Mouse (Mus musculus): Measurements from ENCODE around the gene Nup155. TPM values are rescaled to one million over a fixed set of nuclear protein-coding genes. Genes with fewer than 3 reads are reported as not detected.

Nup155 gene
- polyA plus RNA-seq, 1 experiment from 2014 or later = 11.4 TPM

GRCm38 (mm10) chr15:8108360-8108965, 610 bp upstream of the Nup155 start:
- peaks cover 17% of the 10 kb centered on the region for H3K36me3 ChIP-seq
- WGBS = 57% methylated on average over 19 of the region's 19 CpGs
- peak; percentile 78 for ATAC-seq (ENCODE audit: low FRiP score)
- peak overlapping the region; percentile 79 for H3K4me2 ChIP-seq
- peaks cover 26% of the 10 kb centered on the region for H3K4me1 ChIP-seq (replicated peaks)
- no peaks in the 10 kb centered on the region for H3K27me3 ChIP-seq
- peak overlapping the region; percentile 85 for H3K27ac ChIP-seq
- H3K4me3 ChIP-seq = peak overlapping the region; percentile 84
- peak overlapping the region; percentile 68 for H3K9ac ChIP-seq
- H3K9me3 ChIP-seq = no peaks in the 10 kb centered on the region

- no peak for ATAC-seq (ENCODE audit: low FRiP score)
- H3K36me3 ChIP-seq = peaks cover 24% of the 10 kb centered on the region
- H3K4me3 ChIP-seq = peak overlapping the region; percentile 84
- H3K9ac ChIP-seq = peak overlapping the region; percentile 81
- 7% methylated on average over 8 of the region's 8 CpGs for WGBS
- no peak overlapping the region for H3K27ac ChIP-seq
- no peaks in the 10 kb centered on the region for H3K9me3 ChIP-seq
- H3K4me2 ChIP-seq = peak overlapping the region; percentile 79
- peaks cover 26% of the 10 kb centered on the region for H3K4me1 ChIP-seq (replicated peaks)
- H3K27me3 ChIP-seq = no peaks in the 10 kb centered on the region
Observed at GRCm38 (mm10) chr15:8109782-8110181, 709 bp downstream of the Nup155 start.

- H3K27ac ChIP-seq = no peak overlapping the region
- no peak overlapping the region for H3K4me2 ChIP-seq
- H3K36me3 ChIP-seq = peaks cover 77% of the 10 kb centered on the region
- H3K9ac ChIP-seq = no peak overlapping the region
- no peak overlapping the region for H3K4me3 ChIP-seq
- no peak for ATAC-seq (ENCODE audit: low FRiP score)
- no peaks in the 10 kb centered on the region for H3K9me3 ChIP-seq
- H3K27me3 ChIP-seq = no peaks in the 10 kb centered on the region
- no peaks in the 10 kb centered on the region for H3K4me1 ChIP-seq (replicated peaks)
- WGBS = 84% methylated on average over 1 of the region's 1 CpGs
Observed at GRCm38 (mm10) chr15:8129281-8129680, 20.2 kb downstream of the Nup155 start.

- 94% methylated on average over 3 of the region's 3 CpGs for WGBS
- Histone ChIP-seq H3K4me3 (no peak overlapping the region), H3K4me1 (replicated peaks) (no peaks in the 10 kb centered on the region), H3K9me3 (no peaks in the 10 kb centered on the region), H3K9ac (no peak overlapping the region), H3K27me3 (no peaks in the 10 kb centered on the region), H3K36me3 (peaks cover 90% of the 10 kb centered on the region), H3K4me2 (no peak overlapping the region), H3K27ac (no peak overlapping the region)
- no peak for ATAC-seq (ENCODE audit: low FRiP score)
Observed at GRCm38 (mm10) chr15:8131268-8131667, 22.2 kb downstream of the Nup155 start.

- Histone ChIP-seq H3K9ac (no peak overlapping the region), H3K4me3 (no peak overlapping the region), H3K27me3 (no peaks in the 10 kb centered on the region), H3K27ac (no peak overlapping the region), H3K4me2 (no peak overlapping the region), H3K4me1 (replicated peaks) (no peaks in the 10 kb centered on the region), H3K36me3 (peaks cover 90% of the 10 kb centered on the region), H3K9me3 (no peaks in the 10 kb centered on the region)
- ATAC-seq (ENCODE audit: low FRiP score) = no peak
Observed at GRCm38 (mm10) chr15:8131761-8132160, 22.7 kb downstream of the Nup155 start.

GRCm38 (mm10) chr15:8135606-8136005, 26.5 kb downstream of the Nup155 start:
- H3K4me3 ChIP-seq = no peak overlapping the region
- H3K4me1 ChIP-seq (replicated peaks) = no peaks in the 10 kb centered on the region
- H3K4me2 ChIP-seq = no peak overlapping the region
- 99% methylated on average over 5 of the region's 5 CpGs for WGBS
- H3K36me3 ChIP-seq = peaks cover 90% of the 10 kb centered on the region
- no peak overlapping the region for H3K9ac ChIP-seq
- no peak for ATAC-seq (ENCODE audit: low FRiP score)
- H3K9me3 ChIP-seq = no peaks in the 10 kb centered on the region
- H3K27me3 ChIP-seq = no peaks in the 10 kb centered on the region
- H3K27ac ChIP-seq = no peak overlapping the region

GRCm38 (mm10) chr15:8161841-8162240, 52.8 kb downstream of the Nup155 start:
- ATAC-seq (ENCODE audit: low FRiP score) = no peak
- H3K4me3 ChIP-seq = no peak overlapping the region
- H3K4me1 ChIP-seq (replicated peaks) = no peaks in the 10 kb centered on the region
- no peaks in the 10 kb centered on the region for H3K27me3 ChIP-seq
- no peaks in the 10 kb centered on the region for H3K9me3 ChIP-seq
- H3K9ac ChIP-seq = no peak overlapping the region
- peaks cover 46% of the 10 kb centered on the region for H3K36me3 ChIP-seq
- no peak overlapping the region for H3K27ac ChIP-seq
- no peak overlapping the region for H3K4me2 ChIP-seq
- WGBS = 92% methylated on average over 1 of the region's 1 CpGs

- peak within 1 kb of the TSS; percentile 97 for H3K27ac ChIP-seq
- no peaks in the 10 kb centered on the region for H3K27me3 ChIP-seq
- peak within 1 kb of the TSS; percentile 91 for H3K4me3 ChIP-seq
- H3K4me2 ChIP-seq = peak within 1 kb of the TSS; percentile 60
- H3K9ac ChIP-seq = peak within 1 kb of the TSS; percentile 97
- peaks cover 21% of the 10 kb centered on the region for H3K36me3 ChIP-seq
- peak; percentile 99 for ATAC-seq (ENCODE audit: low FRiP score)
- no peaks in the 10 kb centered on the region for H3K9me3 ChIP-seq
- under 1% methylated on average over 36 of the region's 47 CpGs for WGBS
- peaks cover 15% of the 10 kb centered on the region for H3K4me1 ChIP-seq (replicated peaks)
Observed at GRCm38 (mm10) chr15:8168591-8169265, 59.7 kb downstream of the Nup155 start, which contains the start of gene Cplane1. Gene Cplane1, plus strand, starts transcription at chr15:8169106.

GRCm38 (mm10) chr15:8169266-8169746, 60.2 kb downstream of the Nup155 start:
- under 1% methylated on average over 25 of the region's 25 CpGs for WGBS
- ATAC-seq (ENCODE audit: low FRiP score) = peak; percentile 88

GRCm38 (mm10) chr15:8189563-8189962, 80.5 kb downstream of the Nup155 start:
- WGBS = 97% methylated on average over 3 of the region's 3 CpGs
- ATAC-seq (ENCODE audit: low FRiP score) = no peak
- Histone ChIP-seq H3K9ac (no peak overlapping the region), H3K27ac (no peak overlapping the region), H3K27me3 (no peaks in the 10 kb centered on the region), H3K4me3 (no peak overlapping the region), H3K9me3 (no peaks in the 10 kb centered on the region), H3K4me1 (replicated peaks) (no peaks in the 10 kb centered on the region), H3K4me2 (no peak overlapping the region), H3K36me3 (peaks cover 80% of the 10 kb centered on the region)

More at GRCm38 (mm10) chr15:8169266-8169746, 60.2 kb downstream of the Nup155 start:
- Histone ChIP-seq H3K27me3 (no peaks in the 10 kb centered on the region), H3K27ac (peak overlapping the region; percentile 97), H3K9ac (peak overlapping the region; percentile 97), H3K4me1 (replicated peaks) (peaks cover 15% of the 10 kb centered on the region), H3K4me3 (peak overlapping the region; percentile 91), H3K9me3 (no peaks in the 10 kb centered on the region), H3K36me3 (peaks cover 26% of the 10 kb centered on the region), H3K4me2 (peak overlapping the region; percentile 60)

- H3K9me3 ChIP-seq = no peaks in the 10 kb centered on the region
- H3K36me3 ChIP-seq = peaks cover 86% of the 10 kb centered on the region
- no peaks in the 10 kb centered on the region for H3K4me1 ChIP-seq (replicated peaks)
- H3K4me2 ChIP-seq = no peak overlapping the region
- no peaks in the 10 kb centered on the region for H3K27me3 ChIP-seq
- ATAC-seq (ENCODE audit: low FRiP score) = no peak
- H3K27ac ChIP-seq = no peak overlapping the region
- no peak overlapping the region for H3K4me3 ChIP-seq
- H3K9ac ChIP-seq = no peak overlapping the region
- WGBS = 94% methylated on average over 3 of the region's 3 CpGs
Observed at GRCm38 (mm10) chr15:8190435-8190834, 81.4 kb downstream of the Nup155 start.

- H3K4me3 ChIP-seq = no peak overlapping the region
- no peak overlapping the region for H3K4me2 ChIP-seq
- no peaks in the 10 kb centered on the region for H3K4me1 ChIP-seq (replicated peaks)
- H3K36me3 ChIP-seq = peaks cover 84% of the 10 kb centered on the region
- H3K9ac ChIP-seq = no peak overlapping the region
- no peak overlapping the region for H3K27ac ChIP-seq
- ATAC-seq (ENCODE audit: low FRiP score) = no peak
- no peaks in the 10 kb centered on the region for H3K27me3 ChIP-seq
- no peaks in the 10 kb centered on the region for H3K9me3 ChIP-seq
Observed at GRCm38 (mm10) chr15:8200317-8200716, 91.2 kb downstream of the Nup155 start.

- Histone ChIP-seq H3K9ac (no peak overlapping the region), H3K27me3 (no peaks in the 10 kb centered on the region), H3K4me1 (replicated peaks) (no peaks in the 10 kb centered on the region), H3K4me2 (no peak overlapping the region), H3K27ac (no peak overlapping the region), H3K9me3 (no peaks in the 10 kb centered on the region), H3K36me3 (peaks cover 81% of the 10 kb centered on the region), H3K4me3 (no peak overlapping the region)
- no peak for ATAC-seq (ENCODE audit: low FRiP score)
- whole genome bisulfite sequencing = 92% methylated on average over 6 of the region's 6 CpGs
Observed at GRCm38 (mm10) chr15:8208362-8208761, 99.3 kb downstream of the Nup155 start.
